Mouse (Mus musculus): ENCODE data around the gene Mpig6b. TPM values are rescaled to one million over a fixed set of nuclear protein-coding genes. Genes with fewer than 3 reads are reported as not detected.

Gene Mpig6b
- total RNA-seq, 2 experiments from 2014 or later = 0.20 TPM; not detected in 1

GRCm38 (mm10) chr17:35016791-35017705 is 48.9 kb downstream of the Mpig6b start:
- DNase-seq = no peak

DNA sequence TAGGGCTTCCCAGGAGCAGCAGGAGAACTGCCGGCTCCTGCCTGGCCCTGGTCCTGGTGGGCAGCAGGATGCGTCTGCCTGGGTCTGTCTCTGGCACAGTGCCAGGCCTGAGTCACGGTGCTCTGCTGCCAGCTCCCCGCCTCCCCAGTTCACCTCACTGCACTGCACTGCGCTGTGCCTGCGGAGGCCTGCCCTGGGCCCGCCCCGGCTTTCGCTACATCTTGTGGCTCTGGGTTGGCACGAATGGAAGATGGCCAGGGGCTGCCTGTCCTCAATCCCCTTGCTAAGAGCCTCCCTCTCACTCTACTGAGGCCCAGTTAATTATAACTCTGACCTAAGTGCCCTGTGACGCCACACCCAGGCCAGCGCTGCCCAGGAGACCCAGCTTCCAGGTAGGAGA is 49.6 kb downstream of the Mpig6b start, which contains the start of gene Vwa7:
Vwa7 (plus strand) TSS at position 204 of the 400 bp plus-strand sequence.
- peak; percentile 42 for DNase-seq

- DNase-seq = no peak
These were observed 50.7 kb downstream of the Mpig6b start for GRCm38 (mm10) chr17:35015296-35015695.

GRCm38 (mm10) chr17:35013221-35013620 is 52.8 kb downstream of the Mpig6b start:
- DNase-seq = no peak

Other genes with a start within 250 kb of the Mpig6b start
- 1 to 10 TPM; 8.9 to 9.0 TPM for gene Stk19, start 229.2 kb downstream of the Mpig6b start, total RNA-seq (2021)
- 10 to 100 TPM; 12.3 to 15.3 TPM for gene Dxo, start 229.2 kb downstream of the Mpig6b start, total RNA-seq (2021)
- 10 to 100 TPM; 19.6 to 22.2 TPM for gene Skiv2l, start 216.0 kb downstream of the Mpig6b start, total RNA-seq (2021)
- gene Nelfe, start 215.8 kb downstream of the Mpig6b start, total RNA-seq (2021) = 10 to 100 TPM; 13.7 to 17.3 TPM
- 1 to 10 TPM; 1.9 to 4.1 TPM for gene Cfb, start 203.7 kb downstream of the Mpig6b start, total RNA-seq (2021)
- 1 to 10 TPM; 4.6 to 7.3 TPM for gene Zbtb12, start 186.7 kb downstream of the Mpig6b start, total RNA-seq (2021)
- not detected for gene Gm20547, start 184.1 kb downstream of the Mpig6b start, total RNA-seq (2021)
- gene C2, start 167.9 kb downstream of the Mpig6b start, total RNA-seq (2021) = 1 to 10 TPM; 4.3 to 5.6 TPM
- 10 to 100 TPM; 40.9 to 53.7 TPM for gene Ehmt2, start 167.7 kb downstream of the Mpig6b start, total RNA-seq (2021)
- gene Slc44a4, start 151.7 kb downstream of the Mpig6b start, total RNA-seq (2021) = not detected
- 1 to 10 TPM; 8.3 to 8.9 TPM for gene Neu1, start 134.9 kb downstream of the Mpig6b start, total RNA-seq (2021)
- gene Hspa1b, start 106.9 kb downstream of the Mpig6b start, total RNA-seq (2021) = 1 to 10 TPM; 2.2 to 4.3 TPM
- gene Gm20481, start 96.3 kb downstream of the Mpig6b start, total RNA-seq (2021) = not detected
- 1 to 10 TPM; 3.8 to 6.4 TPM for gene Hspa1a, start 94.0 kb downstream of the Mpig6b start, total RNA-seq (2021)
- gene Hspa1l, start 93.5 kb downstream of the Mpig6b start, total RNA-seq (2021) = 1 to 10 TPM; 6.2 to 9.9 TPM
- 10 to 100 TPM; 24.7 to 28.2 TPM for gene Lsm2, start 84.3 kb downstream of the Mpig6b start, total RNA-seq (2021)
- gene Vars, start 65.2 kb downstream of the Mpig6b start, total RNA-seq (2021) = 10 to 100 TPM; 31.4 to 40.7 TPM
- gene Vwa7, start 49.6 kb downstream of the Mpig6b start, total RNA-seq (2021) = 1 to 10 TPM; 2.0 to 2.5 TPM
- gene Sapcd1, start 38.2 kb downstream of the Mpig6b start, total RNA-seq (2021) = 1 to 10 TPM; 2.8 to 3.1 TPM
- gene Msh5, start 19.4 kb downstream of the Mpig6b start, total RNA-seq (2021) = 1 to 10 TPM; 1.5 to 3.5 TPM
- 10 to 100 TPM; 39.2 to 50.5 TPM for gene Clic1, start 16.2 kb downstream of the Mpig6b start, total RNA-seq (2021)
- gene Ddah2, start 7.1 kb downstream of the Mpig6b start, total RNA-seq (2021) = 10 to 100 TPM; 45.3 to 51.9 TPM
- not detected for gene Ly6g6c, start 796 bp downstream of the Mpig6b start, total RNA-seq (2021)
- not detected for gene Ly6g6e, start 10.7 kb upstream of the Mpig6b start, total RNA-seq (2021)
- under 1 TPM in 1 of 2 experiments, not detected in 1; 0.97 TPM for gene Ly6g6d, start 11.9 kb upstream of the Mpig6b start, total RNA-seq (2021)
- under 1 TPM in 1 of 2 experiments, not detected in 1; 0.23 TPM for gene Ly6g6f, start 19.4 kb upstream of the Mpig6b start, total RNA-seq (2021)
- 10 to 100 TPM; 59.1 to 65.0 TPM for gene Abhd16a, start 23.1 kb upstream of the Mpig6b start, total RNA-seq (2021)
- not detected for gene Ly6g5c, start 42.1 kb upstream of the Mpig6b start, total RNA-seq (2021)
- under 1 TPM in 1 of 2 experiments, not detected in 1; 0.34 TPM for gene Ly6g5b, start 49.2 kb upstream of the Mpig6b start, total RNA-seq (2021)
- gene Gpank1, start 55.3 kb upstream of the Mpig6b start, total RNA-seq (2021) = 1 to 10 TPM; 4.9 to 6.3 TPM
- gene Csnk2b, start 55.9 kb upstream of the Mpig6b start, total RNA-seq (2021) = 100 to 1,000 TPM; 165 to 166 TPM
- gene D17H6S53E, start 60.2 kb upstream of the Mpig6b start, total RNA-seq (2021) = 10 to 100 TPM; 11.8 to 18.8 TPM
- not detected for gene Apom, start 65.9 kb upstream of the Mpig6b start, total RNA-seq (2021)
- 100 to 1,000 TPM; 217 to 220 TPM for gene Bag6, start 69.0 kb upstream of the Mpig6b start, total RNA-seq (2021)
- 100 to 1,000 TPM; 128 to 149 TPM for gene Prrc2a, start 98.7 kb upstream of the Mpig6b start, total RNA-seq (2021)
- 1 to 10 TPM; 2.4 to 2.6 TPM for gene Aif1, start 109.9 kb upstream of the Mpig6b start, total RNA-seq (2021)
- 1 to 10 TPM; 4.6 to 5.3 TPM for gene Lst1, start 122.3 kb upstream of the Mpig6b start, total RNA-seq (2021)
- gene Ltb, start 128.3 kb upstream of the Mpig6b start, total RNA-seq (2021) = under 1 TPM; 0.68 to 0.75 TPM
- under 1 TPM; 0.23 to 0.99 TPM for gene Tnf, start 135.8 kb upstream of the Mpig6b start, total RNA-seq (2021)
- under 1 TPM in 1 of 2 experiments, not detected in 1; 0.16 TPM for gene Lta, start 139.2 kb upstream of the Mpig6b start, total RNA-seq (2021)
- not detected for gene Gm16181, start 154.7 kb upstream of the Mpig6b start, total RNA-seq (2021)
- gene Atp6v1g2, start 167.5 kb upstream of the Mpig6b start, total RNA-seq (2021) = 1 to 10 TPM; 2.1 to 3.3 TPM
- gene Nfkbil1, start 169.6 kb upstream of the Mpig6b start, total RNA-seq (2021) = 10 to 100 TPM in 1 of 2 experiments, 1 to 10 TPM in 1; 9.9 to 11.1 TPM
- gene Ddx39b, start 175.6 kb upstream of the Mpig6b start, total RNA-seq (2021) = 100 to 1,000 TPM; 147 to 169 TPM
- 10 to 100 TPM; 39.3 to 47.2 TPM for gene H2-D1, start 196.5 kb upstream of the Mpig6b start, total RNA-seq (2021)